Mouse (Mus musculus): ENCODE measurements around the gene Iffo1. TPM values are rescaled to one million over a fixed set of nuclear protein-coding genes. Genes with fewer than 3 reads are reported as not detected.

Gene Iffo1
- total and polyA plus RNA-seq, 3 experiments: 96.1 to 96.9 TPM; not detected in 1

GRCm38 (mm10) chr6:125163801-125164657 is 19.0 kb downstream of the Iffo1 start (continued):
- no peak; the same call in 1 of the 2 replicates for TF ChIP-seq CHD1 (IDR thresholded peaks at IDR 0.05; ENCODE audit: low read depth, low read length)

- TF ChIP-seq MXI1 (IDR thresholded peaks at IDR 0.05; ENCODE audit: low read depth, low read length): no peak; the same call in 1 of the 2 replicates
- peak in 1 of 2 experiments; percentile 39; a peak in 1 of 4 replicates for TF ChIP-seq USF2 (IDR thresholded peaks at IDR 0.05; ENCODE audit: borderline replicate concordance in 1 of 2, insufficient read depth in 1 of 2, low read depth in 1 of 2, low read length in 2 of 2)
- no peak for TF ChIP-seq ELF1 (IDR thresholded peaks at IDR 0.05; ENCODE audit: low read depth, low read length)
- peak; percentile 93 for TF ChIP-seq USF1 (IDR thresholded peaks at IDR 0.05; ENCODE audit: low read depth, low read length)
- TF ChIP-seq MEF2A (IDR thresholded peaks at IDR 0.05; ENCODE audit: extremely low read depth, insufficient replicate concordance, low read depth, low read length, poor library complexity, severe bottlenecking): no peak
- no peak for TF ChIP-seq SMC3 (IDR thresholded peaks at IDR 0.05; ENCODE audit: low read depth, low read length)
- TF ChIP-seq MAX (IDR thresholded peaks at IDR 0.05; ENCODE audit: low read length): peak; percentile 71
- peak; percentile 84 for TF ChIP-seq BHLHE40 (IDR thresholded peaks at IDR 0.05; ENCODE audit: borderline replicate concordance, low read depth, low read length)
- TF ChIP-seq POLR2A (IDR thresholded peaks at IDR 0.05; ENCODE audit: control insufficient read depth in 1 of 2, insufficient read depth in 1 of 2, low read depth in 1 of 2, low read length in 2 of 2, poor library complexity in 1 of 2): peak in 1 of 2 experiments; percentile 19; a peak in 2 of 4 replicates
- TF ChIP-seq E2F4 (IDR thresholded peaks at IDR 0.05; ENCODE audit: borderline replicate concordance, low read depth, low read length): peak; percentile 87; the same call in 1 of the 2 replicates
- no peak for TF ChIP-seq TBP (IDR thresholded peaks at IDR 0.05; ENCODE audit: low read depth, low read length)
- Histone ChIP-seq H3K9ac (ENCODE audit: control insufficient read depth, low read depth, low read length, poor library complexity, severe bottlenecking) (peak overlapping the region; percentile 94), H3K9me3 (replicated peaks; ENCODE audit: insufficient read depth, low read length) (no peaks in the 10 kb centered on the region), H3K79me2 (ENCODE audit: control insufficient read depth, insufficient read depth, low read length, poor library complexity) (peaks cover 24% of the 10 kb centered on the region), H3K4me3 (ENCODE audit: control insufficient read depth in 1 of 2, insufficient read depth in 1 of 2, low read depth in 2 of 2, low read length in 2 of 2) (peak overlapping the region; percentile 64 to 74), H3K4me1 (ENCODE audit: control insufficient read depth in 1 of 2, insufficient read depth in 2 of 2, low read length in 2 of 2) (peaks cover 3 to 35% of the 10 kb centered on the region in 2 experiments), H3K27ac (ENCODE audit: control insufficient read depth, low read depth, low read length) (peak overlapping the region; percentile 83), H3K36me3 (ENCODE audit: control insufficient read depth in 1 of 2, insufficient read depth in 2 of 2, low read length in 2 of 2) (peaks cover 0 to 30% of the 10 kb centered on the region in 2 experiments; a peak in 3 of 4 replicates), H3K27me3 (ENCODE audit: control insufficient read depth in 1 of 2, insufficient read depth in 2 of 2, low read length in 2 of 2) (no peaks in the 10 kb centered on the region)
- DNase-seq (ENCODE audit: low read depth, low spot score): peak; percentile 74
Measured at GRCm38 (mm10) chr6:125164672-125165327, 19.8 kb downstream of the Iffo1 start.

- H3K79me2 ChIP-seq (ENCODE audit: control insufficient read depth, insufficient read depth, low read length, poor library complexity): peaks cover 24% of the 10 kb centered on the region
- DNase-seq (ENCODE audit: low read depth, low spot score): peak; percentile 98
- peaks cover 3 to 29% of the 10 kb centered on the region in 2 experiments for H3K4me1 ChIP-seq (ENCODE audit: control insufficient read depth in 1 of 2, insufficient read depth in 2 of 2, low read length in 2 of 2)
- no peaks in the 10 kb centered on the region for H3K27me3 ChIP-seq (ENCODE audit: control insufficient read depth in 1 of 2, insufficient read depth in 2 of 2, low read length in 2 of 2)
- peaks cover 0 to 26% of the 10 kb centered on the region in 2 experiments; a peak in 3 of 4 replicates for H3K36me3 ChIP-seq (ENCODE audit: control insufficient read depth in 1 of 2, insufficient read depth in 2 of 2, low read length in 2 of 2)
- H3K9ac ChIP-seq (ENCODE audit: control insufficient read depth, low read depth, low read length, poor library complexity, severe bottlenecking): peak overlapping the region; percentile 94
- H3K9me3 ChIP-seq (replicated peaks; ENCODE audit: insufficient read depth, low read length): no peaks in the 10 kb centered on the region
- H3K4me3 ChIP-seq (ENCODE audit: control insufficient read depth in 1 of 2, insufficient read depth in 1 of 2, low read depth in 2 of 2, low read length in 2 of 2): peak overlapping the region; percentile 64 to 74
- peak overlapping the region; percentile 83 for H3K27ac ChIP-seq (ENCODE audit: control insufficient read depth, low read depth, low read length)
- TF ChIP-seq TAL1 (IDR thresholded peaks at IDR 0.05; ENCODE audit: low read length) (no peak), POLR2AphosphoS2 (IDR thresholded peaks at IDR 0.05; ENCODE audit: low read length) (peak; percentile 100), ZNF384 (IDR thresholded peaks at IDR 0.05; ENCODE audit: low read depth, low read length) (no peak), MXI1 (IDR thresholded peaks at IDR 0.05; ENCODE audit: low read depth, low read length) (peak; percentile 98), GATA1 (IDR thresholded peaks at IDR 0.05; ENCODE audit: low read depth, low read length) (0 out of 2 replicates have a peak, but pooled peaks have one; percentile 9), ETS1 (IDR thresholded peaks at IDR 0.05; ENCODE audit: low read depth, low read length) (peak; percentile 46; the same call in 1 of the 2 replicates), EP300 (IDR thresholded peaks at IDR 0.05; ENCODE audit: low read depth in 1 of 2, low read length in 2 of 2) (no peak; a peak in 2 of 4 replicates), MYB (IDR thresholded peaks at IDR 0.05; ENCODE audit: low read depth, low read length) (no peak), TBP (IDR thresholded peaks at IDR 0.05; ENCODE audit: low read depth, low read length) (peak; percentile 98), SMC3 (IDR thresholded peaks at IDR 0.05; ENCODE audit: low read depth, low read length) (no peak), BHLHE40 (IDR thresholded peaks at IDR 0.05; ENCODE audit: borderline replicate concordance, low read depth, low read length) (peak; percentile 69), USF1 (IDR thresholded peaks at IDR 0.05; ENCODE audit: low read depth, low read length) (0 out of 2 replicates have a peak, but pooled peaks have one; percentile 16), ZMIZ1 (IDR thresholded peaks at IDR 0.05; ENCODE audit: low read depth, low read length) (peak; percentile 99), MYC (IDR thresholded peaks at IDR 0.05; ENCODE audit: low read depth, low read length) (peak; percentile 75), POLR2AphosphoS5 (IDR thresholded peaks at IDR 0.05; ENCODE audit: borderline replicate concordance, low read depth, low read length) (peak; percentile 93; the same call in 1 of the 2 replicates), NELFE (IDR thresholded peaks at IDR 0.05; ENCODE audit: low read depth, low read length) (peak; percentile 100), USF2 (IDR thresholded peaks at IDR 0.05; ENCODE audit: borderline replicate concordance in 1 of 2, insufficient read depth in 1 of 2, low read depth in 1 of 2, low read length in 2 of 2) (no peak), MAX (IDR thresholded peaks at IDR 0.05; ENCODE audit: low read length) (peak; percentile 82)
Measured at GRCm38 (mm10) chr6:125165328-125165891, 20.4 kb downstream of the Iffo1 start.

All from MEL (cell line).